Mouse (Mus musculus): ENCODE data around the gene Rfx4.

Rfx4 gene

DNA sequence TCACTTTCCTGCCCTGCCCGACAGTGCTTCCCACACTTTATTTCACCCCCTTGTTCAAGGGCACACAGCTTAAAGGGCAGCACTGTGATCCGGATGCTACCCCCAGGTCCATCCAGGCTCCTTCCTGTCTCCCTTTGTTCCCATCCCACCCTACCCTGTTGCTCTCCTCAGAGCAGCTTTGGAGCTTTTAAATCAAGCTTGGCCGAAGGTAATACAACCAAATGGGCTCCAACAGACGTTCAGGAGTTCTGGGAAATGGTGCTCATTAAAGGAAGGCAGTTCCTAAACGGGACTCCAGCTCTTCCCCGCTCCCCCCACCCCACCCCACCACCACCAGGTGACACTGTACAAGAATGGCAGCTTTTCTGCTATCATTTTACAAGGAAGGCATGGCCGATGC is 154.3 kb downstream of the Rfx4 start:
- in situ Hi-C loops (cut with MboI) = no loop called here

DNA sequence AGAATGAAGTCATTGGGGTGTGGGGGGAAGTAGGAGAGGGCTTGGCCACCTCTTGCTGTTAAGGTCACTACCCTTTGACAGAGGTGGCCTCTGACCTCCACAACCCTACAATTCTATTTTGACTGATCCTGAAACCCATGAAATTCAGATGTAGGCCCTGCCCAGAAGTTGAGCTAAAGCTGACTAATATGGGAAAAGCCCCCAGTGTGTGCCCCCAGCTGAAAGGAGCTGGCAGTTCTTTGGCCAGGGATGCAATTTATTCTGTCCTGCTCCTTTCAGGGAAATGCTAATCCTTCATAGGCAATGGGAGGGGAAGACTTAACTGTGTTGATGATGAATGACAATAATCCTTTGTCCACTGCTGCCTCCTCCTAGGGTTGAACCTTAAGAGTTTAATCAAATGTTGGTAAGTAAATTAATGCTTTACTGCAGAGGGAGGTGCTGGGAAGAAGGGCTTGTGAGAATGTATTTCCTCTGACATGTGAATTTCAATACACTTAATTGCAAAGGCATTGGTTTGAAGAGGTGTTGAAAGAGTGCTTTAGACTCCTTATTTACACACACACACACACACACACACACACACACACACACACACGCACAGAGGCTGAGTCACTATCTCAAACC is 155.0 kb downstream of the Rfx4 start:
- in situ Hi-C loops (cut with MboI) = no loop called here

DNA sequence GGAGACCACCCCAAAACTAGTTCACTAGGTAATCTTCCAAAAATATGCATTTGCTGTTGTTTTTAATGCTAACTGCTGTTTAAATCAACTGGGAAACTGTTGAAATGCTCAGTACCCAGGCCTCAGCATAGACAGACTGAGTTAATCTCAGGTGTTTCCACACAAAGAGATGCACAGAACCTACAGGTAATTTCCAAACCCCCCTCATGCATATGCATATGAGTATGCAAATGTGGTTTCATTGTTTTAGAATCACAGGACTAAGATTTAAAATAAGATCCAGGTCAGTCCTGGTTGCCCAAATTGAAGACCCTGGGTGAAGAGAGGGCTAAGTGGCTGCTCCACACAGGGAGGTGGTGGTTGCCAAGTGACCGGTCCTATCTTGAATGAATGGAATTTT is 157.3 kb downstream of the Rfx4 start:
- in situ Hi-C loops (cut with MboI) = no loop called here

DNA sequence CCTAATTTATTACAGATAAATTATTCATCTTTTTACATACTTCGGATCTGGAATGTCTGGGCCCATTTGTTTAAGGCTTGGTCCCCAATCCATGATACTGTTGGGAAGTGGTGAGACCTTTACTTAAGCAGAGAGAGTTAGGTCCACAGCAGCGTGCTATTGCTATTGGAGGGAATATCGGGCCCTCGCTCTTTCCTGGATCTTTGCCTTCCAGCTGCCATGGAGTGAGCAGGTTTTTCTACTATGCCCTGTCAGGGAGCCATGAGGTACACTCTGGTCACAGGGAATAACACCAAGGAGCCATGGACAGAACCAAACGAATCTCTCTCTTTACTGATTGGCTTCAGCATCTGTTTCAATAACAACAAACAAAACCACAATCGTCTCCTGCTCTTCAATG is 159.6 kb downstream of the Rfx4 start:
- in situ Hi-C loops (cut with MboI) = no loop called here

DNA sequence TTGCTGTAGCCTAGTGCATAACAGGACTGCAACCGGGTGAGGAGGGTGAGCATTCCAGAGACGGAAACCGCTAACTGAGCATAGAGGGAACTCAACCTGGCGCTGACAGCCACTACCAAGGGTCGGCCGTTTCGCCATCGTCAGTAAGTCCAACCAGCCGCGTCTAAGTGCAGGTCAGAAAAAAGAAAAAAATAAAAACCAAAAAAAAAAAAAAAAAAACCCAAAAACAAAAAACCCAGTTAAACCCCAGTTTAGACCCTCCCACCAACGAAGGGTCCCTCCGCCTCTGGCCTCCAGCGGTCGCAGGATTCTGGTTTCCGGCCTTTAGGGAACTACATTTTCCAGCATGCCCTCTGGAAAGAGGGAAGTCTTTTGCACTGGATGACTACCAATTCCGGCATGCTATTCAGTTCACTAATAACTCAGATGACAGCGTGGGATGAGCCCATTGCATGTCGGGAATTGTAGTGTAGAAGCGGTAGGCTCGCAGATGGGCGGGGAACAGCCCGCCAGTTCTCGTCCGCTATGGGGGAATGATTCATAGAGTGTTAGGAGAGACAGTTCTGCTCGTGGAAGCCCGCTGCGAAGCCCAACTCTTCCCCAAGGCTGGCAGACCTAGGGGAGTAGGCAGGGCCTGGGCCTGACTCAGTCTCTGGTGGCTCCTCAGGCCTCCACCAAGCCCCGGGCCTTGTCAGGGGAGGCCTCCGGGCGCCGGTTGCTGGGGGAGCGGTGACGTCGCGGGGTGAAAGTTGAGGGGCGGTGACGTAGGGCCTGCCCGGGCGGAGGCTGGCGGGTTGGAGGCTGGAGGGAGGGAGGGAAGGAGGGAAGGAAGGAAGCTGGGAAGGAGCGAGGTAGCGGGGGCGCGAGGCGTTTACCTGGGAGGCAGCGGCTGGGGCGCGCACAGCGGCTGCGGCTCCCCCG is 161.2 kb downstream of the Rfx4 start, which contains the start of gene Ric8b:
TSS of gene Ric8b (plus strand) at position 807 of the 921 bp plus-strand sequence.
- in situ Hi-C loops (cut with MboI) = no loop called here

DNA sequence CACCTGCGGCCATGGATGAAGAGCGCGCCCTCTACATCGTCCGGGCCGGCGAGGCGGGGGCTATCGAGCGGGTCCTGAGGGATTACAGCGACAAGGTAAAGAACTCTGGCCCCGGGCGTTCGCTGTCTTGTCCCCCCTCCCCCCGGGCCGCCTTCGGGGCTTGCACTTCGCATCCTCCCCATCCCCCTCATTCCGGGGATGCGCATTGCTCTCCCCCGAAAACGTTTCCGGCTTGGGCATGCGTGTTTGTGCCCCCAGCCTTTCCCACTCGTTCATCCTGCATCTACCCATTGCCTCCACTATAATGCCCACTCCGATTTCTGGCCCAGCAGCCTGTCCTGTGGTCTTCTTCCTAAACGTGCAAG is 161.9 kb downstream of the Rfx4 start:
- in situ Hi-C loops (cut with MboI) = no loop called here

DNA sequence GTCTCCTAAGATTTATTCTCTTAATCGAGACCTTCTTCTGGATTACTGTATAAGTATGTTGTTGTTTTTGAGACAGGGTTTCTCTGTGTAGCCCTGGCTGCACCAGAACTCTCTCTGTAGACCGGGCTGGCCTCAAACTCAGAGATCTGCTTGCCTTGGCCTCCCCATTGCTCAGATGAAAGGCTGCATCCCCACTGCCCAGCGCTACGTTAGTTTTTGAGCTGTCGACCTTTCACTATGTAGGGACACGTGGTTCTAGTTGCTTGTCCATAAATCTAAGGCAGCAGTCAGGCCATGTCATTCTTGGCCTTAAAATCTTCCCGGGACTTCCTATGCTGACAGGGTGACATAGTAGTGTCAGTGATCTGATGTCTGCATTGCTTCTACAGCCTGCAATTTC is 170.5 kb downstream of the Rfx4 start:
- in situ Hi-C loops (cut with MboI) = no loop called here

DNA sequence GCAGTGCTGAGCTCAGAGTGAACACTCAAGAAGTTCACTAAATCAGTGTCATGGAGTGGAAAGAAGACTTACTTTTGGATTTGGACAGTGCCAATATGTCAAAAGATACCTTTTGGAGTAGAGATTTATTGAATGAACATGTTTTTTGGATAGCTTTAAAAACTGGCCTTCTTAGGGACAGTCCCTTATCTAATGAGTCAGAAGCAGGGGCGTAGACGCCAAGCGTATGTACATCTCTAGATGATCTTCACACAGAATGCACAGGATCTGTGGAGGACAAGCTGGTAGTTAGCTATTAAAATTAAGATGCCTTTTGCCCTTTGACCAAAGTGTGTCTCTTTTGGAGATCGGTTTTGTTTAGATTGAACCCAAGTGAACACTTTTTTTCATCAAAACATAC is 171.0 kb downstream of the Rfx4 start:
- in situ Hi-C loops (cut with MboI) = no loop called here

DNA sequence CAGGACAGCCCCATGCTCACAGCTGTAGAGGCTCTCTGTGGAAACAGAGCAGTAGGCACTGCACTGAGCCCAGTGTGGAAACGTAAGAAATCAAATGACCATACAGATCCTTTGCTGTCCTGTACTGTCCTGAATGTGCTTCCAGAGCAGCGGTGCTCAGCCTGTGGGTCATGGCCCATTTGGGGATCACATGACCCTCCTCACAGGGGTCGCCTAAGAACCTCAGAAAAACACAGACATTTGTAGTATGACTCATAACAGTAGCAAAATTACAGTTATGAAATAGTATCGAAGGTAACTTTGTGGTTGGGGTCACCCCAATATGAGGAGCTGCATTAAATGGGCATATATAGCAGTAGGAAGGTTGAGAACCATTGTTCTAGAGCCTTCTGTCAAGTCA is 172.6 kb downstream of the Rfx4 start:
- in situ Hi-C loops (cut with MboI) = no loop called here

DNA sequence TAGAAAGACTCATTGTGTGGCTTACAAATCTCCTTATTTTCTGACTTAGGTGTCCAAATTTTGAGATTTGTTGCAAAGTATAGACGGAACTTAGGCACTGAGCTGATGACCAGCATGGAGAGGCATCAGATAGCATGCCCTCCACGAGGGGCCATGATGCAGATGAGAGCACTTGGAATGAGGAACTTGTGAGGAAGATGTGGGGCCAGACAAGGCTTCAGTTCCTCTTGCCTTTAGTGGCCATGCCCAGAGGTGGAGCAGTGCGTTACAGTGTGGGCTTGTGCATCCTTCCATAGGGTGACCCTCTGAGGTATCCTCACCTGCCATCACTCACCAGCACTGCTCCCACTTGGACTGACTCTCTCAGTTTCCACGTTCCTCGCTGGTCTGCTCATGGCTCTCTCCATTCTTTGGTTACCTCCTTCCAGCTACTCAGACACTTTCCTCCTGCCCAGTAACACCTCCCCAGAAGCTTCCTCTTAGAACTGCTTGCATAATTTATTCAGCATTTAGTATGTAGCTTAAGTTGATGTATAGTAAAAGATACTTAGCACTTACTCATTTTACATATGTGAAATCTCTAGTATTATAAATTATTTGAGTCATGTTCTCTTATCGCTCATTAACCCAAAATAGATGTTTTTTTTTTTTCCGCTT is 179.8 kb downstream of the Rfx4 start:
- in situ Hi-C loops (cut with MboI) = no loop called here

DNA sequence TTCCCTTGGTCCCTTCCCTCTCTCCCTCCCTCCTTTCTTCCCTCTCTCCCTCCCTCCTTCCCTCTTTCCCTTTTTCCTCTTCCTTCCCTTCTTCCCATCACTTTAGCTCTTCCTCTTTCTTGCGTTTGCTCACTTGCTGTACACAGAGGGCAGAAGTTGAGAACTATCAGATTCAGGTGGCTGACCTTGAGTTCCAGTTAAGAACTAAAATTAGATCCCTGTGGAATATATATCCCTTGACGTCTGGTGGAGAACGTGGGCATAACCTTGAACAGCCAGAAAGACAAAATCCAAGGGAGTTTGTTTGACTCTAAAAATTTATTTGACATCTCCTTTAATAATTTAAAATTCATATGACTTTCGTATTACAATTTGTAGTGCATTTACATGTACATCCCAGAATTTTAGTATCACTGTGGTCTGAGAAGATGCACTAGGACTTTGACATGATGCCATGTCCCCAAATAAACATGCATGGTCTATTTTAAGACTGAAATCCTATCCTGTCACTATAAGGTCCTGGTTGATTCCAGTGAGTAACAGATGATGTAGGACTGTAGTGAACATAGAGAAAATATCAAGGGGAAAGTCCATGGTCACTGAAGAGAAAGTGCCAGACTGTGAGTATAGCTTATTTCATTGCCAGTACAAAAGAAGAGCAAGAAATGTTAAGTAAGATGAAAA is 181.1 kb downstream of the Rfx4 start:
- in situ Hi-C loops (cut with MboI) = no loop called here

DNA sequence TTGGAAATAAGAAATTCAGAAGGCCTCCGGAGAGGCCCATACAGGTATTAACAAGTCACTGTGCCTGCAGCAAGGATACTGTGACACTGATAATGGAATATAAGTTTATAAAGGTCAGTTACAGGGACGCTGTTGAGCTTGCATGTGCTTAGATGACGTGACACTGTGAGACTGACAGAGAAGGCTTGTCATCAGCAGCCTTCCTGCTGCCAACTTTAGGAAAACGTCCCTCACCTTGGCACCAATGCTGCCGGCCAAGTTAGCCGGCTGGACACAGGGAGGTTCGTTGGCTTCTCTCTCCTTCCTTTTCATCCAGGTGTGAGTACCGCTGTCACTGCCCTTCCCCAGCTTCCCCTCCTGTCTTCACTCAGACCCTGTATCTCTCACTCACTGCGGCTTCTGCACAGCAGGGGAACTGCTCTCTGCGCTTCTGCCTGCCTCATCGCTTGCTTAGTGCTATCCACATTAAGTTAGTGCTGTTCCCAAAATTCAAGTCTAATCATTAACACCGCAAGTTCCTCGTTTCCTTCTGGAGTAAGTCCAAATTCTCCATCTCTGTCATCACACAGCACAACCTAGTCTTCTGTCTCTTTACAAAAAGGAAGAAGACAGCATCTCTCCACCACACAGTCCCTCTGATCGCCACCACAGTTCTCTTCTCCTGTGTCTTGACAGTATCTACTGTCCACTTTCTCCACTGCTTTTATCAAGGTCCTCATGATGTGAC is 182.4 kb downstream of the Rfx4 start:
- in situ Hi-C loops (cut with MboI) = no loop called here

DNA sequence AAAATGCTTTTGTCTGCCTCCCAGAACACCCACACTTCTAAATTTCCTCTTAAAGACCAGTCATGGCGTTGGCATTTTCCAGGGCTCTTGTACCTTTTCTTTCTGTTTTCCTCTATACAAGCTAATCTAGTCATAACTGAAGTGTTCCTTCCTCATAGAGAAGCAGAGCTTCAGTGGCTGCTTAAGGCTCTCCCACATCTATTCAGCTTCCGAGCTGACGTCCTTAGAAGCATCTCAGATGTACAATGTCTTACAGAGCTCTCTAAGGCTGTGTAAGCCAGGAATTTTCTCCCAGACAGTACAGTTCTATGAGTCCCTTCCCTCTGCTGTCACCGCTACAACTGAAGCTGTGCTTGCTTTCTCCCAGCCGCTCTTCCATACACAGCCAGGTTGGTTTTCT is 183.0 kb downstream of the Rfx4 start:
- in situ Hi-C loops (cut with MboI) = no loop called here

DNA sequence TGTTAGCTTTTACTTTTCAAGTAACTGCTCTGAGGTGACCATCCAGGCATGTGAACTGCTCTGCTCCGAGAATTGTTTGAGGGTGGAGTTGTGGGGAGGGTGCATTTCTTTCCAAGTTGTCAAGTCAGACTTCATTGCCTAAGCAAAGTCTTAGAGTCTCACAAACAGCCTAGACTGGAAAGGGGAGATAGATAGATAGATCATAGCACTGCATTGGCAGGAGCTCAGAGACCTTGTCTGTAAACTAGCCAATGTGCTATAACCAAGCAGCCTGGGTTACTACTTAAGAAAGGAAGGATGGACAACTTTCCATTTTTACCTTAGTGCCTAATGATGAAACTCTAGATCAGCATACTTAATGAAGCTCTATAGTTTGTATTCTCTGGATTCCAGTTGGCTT is 184.5 kb downstream of the Rfx4 start:
- in situ Hi-C loops (cut with MboI) = no loop called here

DNA sequence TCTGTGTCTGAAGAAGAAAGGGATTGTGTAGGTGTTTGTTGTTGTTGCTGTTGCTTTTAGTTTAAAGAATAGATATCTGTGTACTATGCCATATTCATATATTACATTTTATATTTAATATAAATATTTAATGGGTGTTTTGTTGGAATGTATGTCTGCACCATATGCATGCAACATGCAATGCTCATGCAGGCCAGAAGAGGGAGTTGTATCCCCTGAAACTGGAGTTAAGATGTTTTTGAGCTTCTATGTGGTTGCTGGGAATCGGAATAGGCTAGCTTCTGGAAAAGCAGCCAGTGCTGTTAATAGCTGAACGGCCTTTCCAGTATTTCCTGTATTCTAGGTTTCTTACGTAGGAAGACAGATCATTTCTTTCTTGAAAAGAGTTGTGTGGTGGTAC is 189.8 kb downstream of the Rfx4 start:
- in situ Hi-C loops (cut with MboI) = no loop called here

DNA sequence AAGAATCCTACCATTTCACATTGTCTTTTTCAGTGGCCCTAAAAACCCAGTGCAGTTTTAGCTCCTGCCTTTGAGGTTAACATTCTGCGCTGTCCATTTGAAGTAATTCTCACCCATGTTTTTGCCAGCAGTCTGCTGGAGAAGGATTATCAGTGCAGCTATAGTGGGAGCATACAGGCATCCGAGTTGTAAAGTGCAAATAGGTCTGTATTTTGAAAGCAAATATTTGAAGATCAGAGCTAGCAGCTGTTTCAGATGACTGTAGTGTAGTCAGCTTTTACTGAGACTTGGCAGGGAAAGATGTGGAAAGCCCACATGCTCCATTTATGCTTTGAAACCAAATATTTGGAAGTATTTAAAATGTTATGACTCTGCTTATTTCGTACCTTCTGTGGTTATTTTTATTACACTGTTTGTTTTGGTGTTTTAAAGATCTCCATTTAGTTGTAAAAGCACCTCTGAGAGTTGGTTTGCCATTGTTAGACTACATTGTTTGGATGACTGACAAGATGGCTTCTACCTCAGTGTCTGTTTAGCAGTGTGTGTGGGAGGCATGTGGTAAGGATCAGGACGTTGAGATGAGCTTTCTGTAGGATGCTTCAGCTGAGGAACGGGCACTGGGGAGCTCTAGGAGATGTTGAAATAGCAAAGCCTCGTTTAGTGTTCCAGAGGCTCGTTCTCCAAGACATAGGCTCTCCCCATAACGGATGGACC is 193.3 kb downstream of the Rfx4 start:
- in situ Hi-C loops (cut with MboI) = no loop called here

DNA sequence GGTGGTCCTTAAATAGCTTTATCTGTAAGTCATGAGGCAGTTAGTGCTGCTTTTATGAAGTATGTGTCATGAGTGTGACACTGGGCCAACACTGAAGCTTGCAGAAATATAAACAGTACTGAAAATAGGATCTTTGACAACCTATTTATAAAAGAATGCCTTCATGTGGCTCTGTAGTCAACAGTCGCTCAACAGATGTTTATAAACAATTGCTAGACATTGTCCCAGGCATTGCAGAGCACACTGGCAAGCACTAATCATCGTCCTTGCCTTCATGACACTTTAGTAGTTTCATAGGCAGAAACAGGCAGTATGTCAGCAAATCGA is 193.8 kb downstream of the Rfx4 start:
- in situ Hi-C loops (cut with MboI) = no loop called here

DNA sequence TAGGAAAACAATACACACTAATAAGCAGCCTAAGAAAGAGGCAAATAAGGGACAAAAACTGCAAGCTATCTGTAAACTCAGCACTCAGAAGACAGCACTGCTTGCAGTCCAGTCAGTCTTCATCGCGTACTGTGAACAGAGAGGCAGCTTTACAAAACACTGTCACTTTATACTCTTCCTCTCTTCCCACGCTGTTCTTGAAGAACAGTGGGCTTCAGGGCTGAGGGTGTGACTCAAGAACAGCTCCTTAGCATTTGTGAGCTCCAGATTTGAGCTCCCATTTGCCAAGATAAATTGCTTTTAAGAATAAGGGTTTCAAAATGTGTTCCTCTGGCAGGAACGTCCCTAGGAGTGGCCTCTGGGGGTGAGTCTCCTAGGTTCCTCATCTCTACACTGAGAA is 194.5 kb downstream of the Rfx4 start:
- in situ Hi-C loops (cut with MboI) = no loop called here

DNA sequence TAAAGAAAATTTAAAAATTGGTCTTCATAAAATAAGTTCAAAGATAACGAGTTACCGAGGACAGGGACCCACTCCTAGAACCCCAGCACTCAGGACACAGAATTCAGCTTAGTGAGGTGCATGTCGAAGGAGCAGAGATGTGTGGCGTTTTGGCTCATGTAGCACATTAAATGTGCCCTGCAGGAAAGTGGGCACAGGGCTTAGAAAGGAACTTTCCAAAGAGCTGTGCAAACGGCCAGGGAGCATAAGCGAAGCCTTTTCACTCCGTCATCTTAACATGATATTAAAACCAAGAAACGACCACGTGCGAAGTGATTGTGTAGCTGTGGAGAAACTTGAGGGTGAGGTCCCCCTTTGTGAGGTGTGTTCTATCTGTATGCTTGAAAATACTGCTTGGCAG is 198.4 kb downstream of the Rfx4 start:
- in situ Hi-C loops (cut with MboI) = no loop called here

All from mature B cell (primary cell).